Mouse (Mus musculus): ENCODE measurements around the gene Ubxn11. TPM values are rescaled to one million over a fixed set of nuclear protein-coding genes. Genes with fewer than 3 reads are reported as not detected.

The Ubxn11 gene
- total and polyA plus RNA-seq, 3 experiments = 5.4 to 11.9 TPM; not detected in 1

- no peak for TF ChIP-seq GABPA (IDR thresholded peaks at IDR 0.05; ENCODE audit: low read depth, low read length)
- peak; percentile 87 to 91 for TF ChIP-seq POLR2A (IDR thresholded peaks at IDR 0.05; ENCODE audit: control insufficient read depth in 1 of 2, insufficient read depth in 1 of 2, low read depth in 1 of 2, low read length in 2 of 2, poor library complexity in 1 of 2)
- TF ChIP-seq CTCF (IDR thresholded peaks at IDR 0.05 in 2 of 3, conservative IDR thresholded peaks at IDR 0.05 in 1 of 3; ENCODE audit: control insufficient read depth in 1 of 3, insufficient read depth in 1 of 3, low read depth in 2 of 3, low read length in 3 of 3, poor library complexity in 1 of 3, severe bottlenecking in 1 of 3) = no peak
- no peak for TF ChIP-seq GATA1 (IDR thresholded peaks at IDR 0.05; ENCODE audit: low read depth, low read length)
- TF ChIP-seq POLR2AphosphoS5 (IDR thresholded peaks at IDR 0.05; ENCODE audit: borderline replicate concordance, low read depth, low read length) = no peak
- TF ChIP-seq UBTF (IDR thresholded peaks at IDR 0.05; ENCODE audit: borderline replicate concordance, insufficient read depth, low read depth, low read length) = 0 out of 2 replicates have a peak, but pooled peaks have one; percentile 79
- TF ChIP-seq SMC3 (IDR thresholded peaks at IDR 0.05; ENCODE audit: low read depth, low read length) = no peak
- 0 out of 2 replicates have a peak, but pooled peaks have one; percentile 27 for TF ChIP-seq MAX (IDR thresholded peaks at IDR 0.05; ENCODE audit: low read length)
- peak; percentile 75 for TF ChIP-seq MXI1 (IDR thresholded peaks at IDR 0.05; ENCODE audit: low read depth, low read length)
- no peak for TF ChIP-seq TAL1 (IDR thresholded peaks at IDR 0.05; ENCODE audit: low read length)
- TF ChIP-seq MYC (IDR thresholded peaks at IDR 0.05; ENCODE audit: low read depth, low read length) = no peak
- no peak for TF ChIP-seq CHD1 (IDR thresholded peaks at IDR 0.05; ENCODE audit: low read depth, low read length)
- TF ChIP-seq RCOR1 (IDR thresholded peaks at IDR 0.05; ENCODE audit: low read depth, low read length) = no peak
- 0 out of 2 replicates have a peak, but pooled peaks have one; percentile 25 for TF ChIP-seq USF1 (IDR thresholded peaks at IDR 0.05; ENCODE audit: low read depth, low read length)
- TF ChIP-seq MAFK (IDR thresholded peaks at IDR 0.05; ENCODE audit: borderline replicate concordance, low read depth, low read length) = no peak
- no peak for TF ChIP-seq CHD2 (IDR thresholded peaks at IDR 0.05; ENCODE audit: low read length)
- peak; percentile 70; the same call in 1 of the 2 replicates for TF ChIP-seq MAZ (IDR thresholded peaks at IDR 0.05; ENCODE audit: low read depth, low read length)
- no peak for TF ChIP-seq ZC3H11A (IDR thresholded peaks at IDR 0.05; ENCODE audit: low read depth, low read length)
Observed at GRCm38 (mm10) chr4:134128221-134128982, 26.0 kb downstream of the Ubxn11 start, which contains the start of gene Sh3bgrl3 (continued).

DNA sequence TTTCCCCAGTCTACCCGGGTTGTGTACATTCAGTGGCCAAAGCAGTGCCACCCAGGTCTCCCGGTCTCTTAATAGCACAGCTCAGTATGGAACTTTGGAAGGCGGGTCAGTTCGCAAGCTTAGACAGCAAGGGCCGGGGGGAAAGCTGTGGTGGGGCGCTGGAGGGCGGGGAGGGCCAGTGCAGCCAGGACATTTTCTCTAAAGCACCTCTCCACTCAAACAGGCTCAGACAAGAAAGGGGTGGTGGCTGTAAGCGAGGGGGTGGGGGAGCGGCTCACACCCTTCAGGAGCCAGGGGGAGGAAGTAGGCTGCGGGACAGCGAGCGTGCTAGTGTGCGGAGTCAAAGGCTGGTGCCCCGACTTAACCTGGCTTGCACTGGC, 26.6 kb downstream of the Ubxn11 start:
- peak overlapping the region; percentile 81 for H3K27ac ChIP-seq (ENCODE audit: control insufficient read depth, low read depth, low read length)
- peaks cover 1 to 28% of the 10 kb centered on the region in 2 experiments; a peak in 2 of 4 replicates for H3K36me3 ChIP-seq (ENCODE audit: control insufficient read depth in 1 of 2, insufficient read depth in 2 of 2, low read length in 2 of 2)
- no peaks in the 10 kb centered on the region for H3K9me3 ChIP-seq (replicated peaks; ENCODE audit: insufficient read depth, low read length)
- peaks cover 15% of the 10 kb centered on the region for H3K79me2 ChIP-seq (ENCODE audit: control insufficient read depth, insufficient read depth, low read length, poor library complexity)
- H3K9ac ChIP-seq (ENCODE audit: control insufficient read depth, low read depth, low read length, poor library complexity, severe bottlenecking) = peak overlapping the region; percentile 88
- H3K4me3 ChIP-seq (ENCODE audit: control insufficient read depth in 1 of 2, insufficient read depth in 1 of 2, low read depth in 2 of 2, low read length in 2 of 2) = peak overlapping the region; percentile 82 to 83
- no peaks in the 10 kb centered on the region for H3K27me3 ChIP-seq (ENCODE audit: control insufficient read depth in 1 of 2, insufficient read depth in 2 of 2, low read length in 2 of 2)
- TF ChIP-seq MAFK (IDR thresholded peaks at IDR 0.05; ENCODE audit: borderline replicate concordance, low read depth, low read length) = no peak
- peak; percentile 17; the same call in 1 of the 2 replicates for TF ChIP-seq MAZ (IDR thresholded peaks at IDR 0.05; ENCODE audit: low read depth, low read length)
- peak; percentile 8; the same call in 1 of the 2 replicates for TF ChIP-seq MXI1 (IDR thresholded peaks at IDR 0.05; ENCODE audit: low read depth, low read length)
- H3K4me1 ChIP-seq (ENCODE audit: control insufficient read depth in 1 of 2, insufficient read depth in 2 of 2, low read length in 2 of 2) = peaks cover 10 to 37% of the 10 kb centered on the region in 2 experiments
- DNase-seq (ENCODE audit: low read depth, low spot score) = no peak

All from MEL (cell line).